Mouse (Mus musculus) heart, embryonic 16.5 days (tissue): ENCODE measurements around the gene Spryd7. TPM values are rescaled to one million over a fixed set of nuclear protein-coding genes. Genes with fewer than 3 reads are reported as not detected.

Source experiments
- ATAC-seq: fragments of 200-750 bp; cut with Nextera tagmentation; replicated peaks from 2 replicates; pipeline ENCODE4 v1.8.0; 2017; ENCODE audit warnings: moderate number of reproducible peaks; ENCODE audit not compliant: insufficient read depth, low FRiP score; ENCODE audit errors: extremely low read depth
- H3K27ac ChIP-seq: fragments of 300-500 bp; sonication (generic); 2 replicates; pipeline ENCODE4 v1.5.1; 2014; ENCODE audit warnings: mild to moderate bottlenecking, low read length, control low read depth, moderate library complexity
- H3K27me3 ChIP-seq: fragments of 300-500 bp; sonication (generic); 2 replicates; pipeline ENCODE4 v1.6.1; 2014; ENCODE audit warnings: low read length, mixed read lengths; ENCODE audit not compliant: control insufficient read depth, insufficient read depth
- H3K36me3 ChIP-seq: fragments of 300-500 bp; sonication (generic); 2 replicates; pipeline ENCODE4 v1.6.1; 2014; ENCODE audit not compliant: control insufficient read depth, insufficient read depth
- H3K4me1 ChIP-seq: fragments of 300-500 bp; sonication (generic); 2 replicates; pipeline ENCODE4 v1.6.1; 2014; ENCODE audit warnings: low read length, mixed read lengths; ENCODE audit not compliant: control insufficient read depth, insufficient read depth
- H3K4me2 ChIP-seq: fragments of 300-500 bp; sonication (generic); 2 replicates; pipeline ENCODE4 v1.6.1; 2014; ENCODE audit warnings: low read depth, mild to moderate bottlenecking, control low read depth, low read length
- H3K4me3 ChIP-seq: fragments of 300-500 bp; sonication (generic); 2 replicates; pipeline ENCODE4 v1.5.1; 2014; ENCODE audit warnings: mild to moderate bottlenecking, control low read depth, low read length
- H3K9ac ChIP-seq: fragments of 300-500 bp; sonication (generic); 2 replicates; pipeline ENCODE4 v1.6.1; 2014; ENCODE audit warnings: low read length, control low read depth
- H3K9me3 ChIP-seq: fragments of 300-500 bp; sonication (generic); replicated peaks from 2 replicates; pipeline ENCODE4 v1.6.1; 2016; ENCODE audit warnings: low read length; ENCODE audit not compliant: control insufficient read depth
- WGBS: fragments of 180-500 bp; shearing (Covaris S2); extraction: QIAGEN DNeasy Blood & Tissue Kit; methylation state at CpG from one replicate; pipeline ENCODE4 v1.1.7; 2014; 5-methylcytosine and 5-hydroxymethylcytosine counted together
- polyA plus RNA-seq: library from polyadenylated mRNA; unstranded; fragments of >200 nt; fragmentation: Nextera tagmentation; extraction: Ambion mirVana; gene quantifications from 2 replicates; pipeline ENCODE4 v1.2.1, GENCODE M21; 2015

Gene Spryd7
- polyA plus RNA-seq, 1 experiment from 2014 or later, result 29.6 TPM

DNA sequence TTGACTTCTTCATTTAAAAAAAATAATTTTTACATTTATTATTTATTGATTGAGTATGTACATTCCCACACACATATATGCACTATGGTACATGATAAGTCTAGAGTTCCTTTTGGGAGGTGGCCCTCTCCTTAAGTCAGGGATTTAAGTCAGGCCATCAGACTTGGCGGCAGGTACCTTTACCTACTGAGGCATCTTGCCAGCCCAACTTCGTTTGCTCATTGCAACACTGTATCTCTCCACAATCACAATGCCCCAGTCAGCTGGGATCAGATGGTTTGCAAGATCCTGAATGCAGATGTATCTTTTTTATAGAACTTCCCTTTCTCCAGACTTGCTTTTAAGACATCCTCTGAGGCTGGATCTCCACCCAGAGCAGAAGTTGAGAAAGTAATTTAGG is 32.9 kb downstream of the Spryd7 start:
- 65% methylated on average over 2 of the region's 2 CpGs for WGBS
- no peak overlapping the region for H3K4me3 ChIP-seq
- ATAC-seq, result no peak

DNA sequence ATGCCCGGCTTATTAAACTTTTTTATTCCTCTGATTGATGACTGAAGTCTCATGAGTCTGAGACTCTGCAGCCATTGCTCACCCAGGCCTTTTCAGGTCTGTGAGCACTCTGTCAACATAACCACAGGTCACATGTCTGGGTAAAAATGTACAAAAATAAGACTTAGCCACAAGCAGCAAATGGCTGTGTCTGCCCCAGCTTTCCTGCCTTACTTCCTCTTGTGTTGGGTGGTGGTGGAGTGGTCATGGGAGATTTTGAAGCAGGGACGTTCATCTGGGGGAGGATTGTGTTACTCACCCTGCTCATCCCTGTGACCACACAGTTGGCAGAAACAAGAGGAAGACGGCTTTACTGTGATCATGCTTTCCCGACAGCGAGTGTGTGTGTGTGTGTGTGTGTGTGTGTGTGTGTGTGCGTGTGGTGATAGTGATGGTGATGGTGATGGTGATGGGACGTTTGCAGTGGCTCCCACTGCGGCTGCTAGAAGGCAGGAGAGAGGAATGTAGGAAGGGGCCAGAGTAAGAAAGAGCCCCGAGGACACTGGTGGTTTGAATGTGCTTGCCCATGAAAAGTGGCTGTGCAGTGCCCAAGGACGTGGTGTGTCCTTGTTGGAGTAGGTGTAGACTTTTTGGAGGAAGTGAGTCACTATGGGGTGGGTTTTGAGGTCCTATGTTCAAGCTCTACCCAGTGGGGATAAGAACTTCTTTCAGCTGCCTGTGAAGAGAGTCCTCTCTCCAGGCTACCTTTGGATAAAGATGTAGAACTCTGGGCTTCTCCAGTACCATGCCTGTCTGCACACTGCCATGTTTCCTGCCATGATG is 37.8 kb downstream of the Spryd7 start:
- no peak overlapping the region for H3K4me3 ChIP-seq
- WGBS, result 74% methylated on average over 10 of the region's 10 CpGs
- H3K9ac ChIP-seq, result no peak overlapping the region

More for the DNA sequence above, 32.9 kb downstream of the Spryd7 start:
- no peak overlapping the region for H3K4me2 ChIP-seq
- H3K9ac ChIP-seq, result no peak overlapping the region
- H3K9me3 ChIP-seq, result no peaks in the 10 kb centered on the region
- H3K4me1 ChIP-seq, result no peaks in the 10 kb centered on the region
- no peak overlapping the region for H3K27ac ChIP-seq
- no peaks in the 10 kb centered on the region for H3K27me3 ChIP-seq
- H3K36me3 ChIP-seq, result no peaks in the 10 kb centered on the region

GRCm38 (mm10) chr14:61516471-61517426 is 39.9 kb downstream of the Spryd7 start:
- Histone ChIP-seq H3K4me3 (no peak overlapping the region), H3K27ac (no peak overlapping the region), H3K4me1 (no peaks in the 10 kb centered on the region), H3K36me3 (no peaks in the 10 kb centered on the region), H3K27me3 (no peaks in the 10 kb centered on the region), H3K9me3 (no peaks in the 10 kb centered on the region; the same call in 1 of the 2 replicates), H3K4me2 (no peak overlapping the region), H3K9ac (no peak overlapping the region)
- no peak for ATAC-seq
- WGBS, result 72% methylated on average over 9 of the region's 9 CpGs

More for the DNA sequence above, 37.8 kb downstream of the Spryd7 start:
- Histone ChIP-seq H3K36me3 (no peaks in the 10 kb centered on the region), H3K9me3 (no peaks in the 10 kb centered on the region; the same call in 1 of the 2 replicates), H3K27ac (no peak overlapping the region), H3K4me2 (no peak overlapping the region), H3K4me1 (no peaks in the 10 kb centered on the region), H3K27me3 (no peaks in the 10 kb centered on the region)
- ATAC-seq, result no peak

GRCm38 (mm10) chr14:61511494-61511893 is 45.2 kb downstream of the Spryd7 start:
- H3K9ac ChIP-seq, result no peak overlapping the region
- H3K4me1 ChIP-seq, result no peaks in the 10 kb centered on the region
- no peak overlapping the region for H3K27ac ChIP-seq
- WGBS, result 83% methylated on average over 2 of the region's 2 CpGs
- ATAC-seq, result no peak
- no peak overlapping the region for H3K4me3 ChIP-seq
- H3K36me3 ChIP-seq, result no peaks in the 10 kb centered on the region
- H3K4me2 ChIP-seq, result no peak overlapping the region
- H3K27me3 ChIP-seq, result no peaks in the 10 kb centered on the region
- peaks cover 12% of the 10 kb centered on the region for H3K9me3 ChIP-seq

GRCm38 (mm10) chr14:61497716-61498490 is 58.8 kb downstream of the Spryd7 start:
- Histone ChIP-seq H3K4me1 (no peaks in the 10 kb centered on the region), H3K9ac (no peak overlapping the region), H3K27ac (no peak overlapping the region), H3K27me3 (no peaks in the 10 kb centered on the region), H3K36me3 (no peaks in the 10 kb centered on the region), H3K9me3 (no peaks in the 10 kb centered on the region), H3K4me3 (no peak overlapping the region), H3K4me2 (no peak overlapping the region)
- WGBS, result 39% methylated on average over 20 of the region's 20 CpGs
- peak; percentile 69; the same call in 1 of the 2 replicates for ATAC-seq

- Histone ChIP-seq H3K9me3 (no peaks in the 10 kb centered on the region), H3K27me3 (no peaks in the 10 kb centered on the region), H3K27ac (no peak overlapping the region), H3K4me3 (no peak overlapping the region), H3K9ac (no peak overlapping the region), H3K4me2 (no peak overlapping the region), H3K4me1 (no peaks in the 10 kb centered on the region), H3K36me3 (no peaks in the 10 kb centered on the region)
- 61% methylated on average over 6 of the region's 6 CpGs for whole genome bisulfite sequencing
- ATAC-seq, result no peak
Observed at GRCm38 (mm10) chr14:61493511-61494135, 63.1 kb downstream of the Spryd7 start.

Other genes starting within 250 kb of the Spryd7 start
- gene Arl11, start 247.1 kb downstream of the Spryd7 start, polyA plus RNA-seq, result 0.61 and 1.3 TPM in 2 replicates
- gene Ebpl, start 196.4 kb downstream of the Spryd7 start, polyA plus RNA-seq, result 4.0 and 4.2 TPM in 2 replicates
- gene Kpna3, start 117.0 kb downstream of the Spryd7 start, polyA plus RNA-seq, result 32.3 and 35.3 TPM in 2 replicates
- gene Trim13, start 41.4 kb upstream of the Spryd7 start, polyA plus RNA-seq, result 13.0 and 15.2 TPM in 2 replicates
- 0.50 and 0.87 TPM in 2 replicates for gene Kcnrg, start 50.6 kb upstream of the Spryd7 start, polyA plus RNA-seq